Mouse (Mus musculus) testis, postnatal 10 days (tissue): ENCODE data around the gene Sept12.

Experiments used
- DNase-seq: peaks from one replicate; pipeline ENCODE4 v3.0.0; 2021; ENCODE audit warnings: low spot score

The Sept12 gene

DNA sequence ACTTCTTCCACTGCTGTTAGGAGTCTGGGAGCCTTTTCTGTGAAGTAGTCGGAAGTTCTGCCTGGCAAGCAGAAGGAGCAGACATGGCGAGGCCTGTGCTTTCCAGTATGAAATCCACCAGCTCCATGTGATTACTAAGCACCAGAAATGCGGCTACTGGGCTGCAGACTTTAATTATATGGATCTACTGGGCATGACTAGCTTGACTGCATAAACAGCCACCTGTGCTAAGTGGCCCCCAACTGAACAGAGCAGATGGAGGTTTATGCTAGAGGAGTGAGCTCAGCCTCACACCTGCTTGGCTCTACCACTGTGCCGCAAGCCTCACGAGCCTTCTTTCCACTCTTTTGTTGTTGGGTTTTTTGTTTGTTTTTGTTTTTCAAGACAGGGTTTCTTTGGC lies 23.1 kb downstream of the Sept12 start:
- DNase-seq: no peak

DNA sequence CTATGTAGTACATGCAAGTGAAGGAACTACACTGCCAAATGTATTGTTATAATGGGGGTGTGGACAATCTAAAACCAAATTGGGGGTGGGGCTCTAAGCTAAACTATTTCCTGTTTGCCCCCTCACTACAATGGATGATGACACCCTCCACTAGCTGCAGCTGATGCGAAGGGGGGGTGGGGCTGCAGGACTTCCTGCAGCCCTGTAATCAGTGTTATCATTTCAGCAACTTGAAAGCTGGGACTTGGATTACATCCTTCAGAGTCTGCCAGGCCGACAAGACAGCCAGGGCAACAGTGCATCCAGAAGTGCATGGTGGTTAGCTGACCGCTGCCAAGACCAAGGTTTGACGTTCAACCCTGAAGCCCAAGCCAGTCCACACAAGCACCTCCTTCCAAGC lies 26.0 kb downstream of the Sept12 start:
- no peak for DNase-seq

DNA sequence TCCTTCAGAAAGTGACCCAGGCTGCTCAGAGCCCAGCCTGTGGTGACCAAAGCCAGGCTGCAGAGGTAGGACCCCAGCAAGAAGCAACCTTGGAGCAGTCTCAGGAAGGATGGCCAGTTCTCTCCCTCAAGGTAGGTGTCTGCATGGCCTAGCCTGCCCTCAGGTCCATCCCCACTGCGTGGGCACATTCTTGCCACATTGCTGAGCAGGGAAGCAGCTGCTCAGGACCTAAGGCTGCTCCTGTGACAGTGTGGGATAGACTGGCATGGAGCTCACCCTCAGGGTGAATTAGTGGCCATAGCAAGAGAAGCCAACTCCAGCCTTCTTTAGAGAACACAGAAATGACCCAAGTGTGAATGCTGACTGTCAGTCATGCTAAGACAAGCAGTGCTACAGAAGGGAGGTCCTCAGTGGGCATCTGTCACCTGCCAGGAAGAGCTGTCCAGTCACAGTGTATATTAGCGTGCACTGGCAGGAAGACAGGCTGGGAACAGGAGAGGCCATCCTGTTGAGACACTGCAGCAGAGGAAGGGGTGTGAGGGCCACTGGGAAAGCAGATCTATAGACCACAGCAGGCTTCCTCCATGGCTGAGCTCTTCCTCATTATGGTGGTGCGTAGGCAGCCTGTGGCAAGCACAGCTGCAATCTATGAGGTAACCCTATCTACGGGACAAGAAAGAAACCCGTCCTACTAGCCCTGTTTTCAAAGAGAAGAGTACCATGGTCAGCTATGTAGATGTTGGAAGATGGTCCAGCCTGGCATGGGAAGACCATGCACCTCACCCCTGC lies 28.4 kb downstream of the Sept12 start:
- DNase-seq: no peak

DNA sequence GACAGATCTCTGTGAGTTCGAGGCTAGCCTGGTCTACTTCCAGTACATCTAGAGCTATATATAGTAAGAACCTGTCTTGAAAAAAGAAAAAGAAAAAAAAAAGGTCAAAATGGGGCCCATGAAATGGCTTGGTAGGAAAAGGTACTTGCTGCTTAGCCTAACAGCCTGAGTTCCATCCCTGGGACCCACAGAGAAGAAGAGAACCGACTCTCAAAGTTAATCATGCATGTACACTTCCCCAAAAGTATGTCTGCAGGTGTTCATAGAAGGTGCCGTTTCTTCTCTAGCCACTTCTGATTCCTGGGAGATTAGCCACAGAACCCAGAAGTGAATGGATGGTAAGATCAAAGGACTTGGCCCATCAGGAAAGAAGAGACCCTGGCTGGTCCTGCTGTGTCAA lies 29.2 kb downstream of the Sept12 start:
- DNase-seq: no peak

DNA sequence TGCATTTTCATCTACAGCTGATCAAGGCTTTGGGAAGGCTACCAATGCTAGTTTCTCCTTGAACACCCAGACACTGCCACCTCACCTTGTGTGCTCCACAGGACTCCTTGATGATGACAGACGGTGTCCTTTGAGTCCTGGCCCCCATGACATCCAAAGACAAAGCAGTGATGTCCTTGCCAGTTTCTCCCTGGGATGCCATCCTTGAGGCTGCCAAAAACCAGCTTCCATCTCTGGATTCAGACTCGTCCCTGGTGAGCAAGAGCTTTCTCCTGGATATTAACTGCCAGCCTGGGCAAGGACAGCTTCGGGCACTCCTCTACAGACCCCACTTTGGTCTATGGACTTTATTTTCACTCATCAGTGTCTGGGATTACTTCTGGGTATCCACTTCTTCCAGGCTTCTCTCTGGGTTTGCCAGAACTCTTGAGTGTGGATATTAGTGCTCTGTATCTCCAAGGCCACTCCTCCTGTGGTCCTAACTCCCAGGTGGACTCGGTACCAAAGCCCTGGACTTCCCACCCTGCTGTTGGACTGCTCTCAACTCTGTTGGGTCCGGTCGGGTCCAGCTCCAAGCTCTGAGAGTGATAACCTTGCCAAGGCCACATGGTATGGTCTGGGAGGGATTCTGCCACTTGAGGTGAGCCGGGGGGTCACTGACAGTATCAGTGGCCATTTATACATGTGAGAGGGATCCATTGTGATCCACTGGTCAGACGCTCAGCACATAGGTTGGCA lies 32.1 kb downstream of the Sept12 start:
- no peak for DNase-seq

DNA sequence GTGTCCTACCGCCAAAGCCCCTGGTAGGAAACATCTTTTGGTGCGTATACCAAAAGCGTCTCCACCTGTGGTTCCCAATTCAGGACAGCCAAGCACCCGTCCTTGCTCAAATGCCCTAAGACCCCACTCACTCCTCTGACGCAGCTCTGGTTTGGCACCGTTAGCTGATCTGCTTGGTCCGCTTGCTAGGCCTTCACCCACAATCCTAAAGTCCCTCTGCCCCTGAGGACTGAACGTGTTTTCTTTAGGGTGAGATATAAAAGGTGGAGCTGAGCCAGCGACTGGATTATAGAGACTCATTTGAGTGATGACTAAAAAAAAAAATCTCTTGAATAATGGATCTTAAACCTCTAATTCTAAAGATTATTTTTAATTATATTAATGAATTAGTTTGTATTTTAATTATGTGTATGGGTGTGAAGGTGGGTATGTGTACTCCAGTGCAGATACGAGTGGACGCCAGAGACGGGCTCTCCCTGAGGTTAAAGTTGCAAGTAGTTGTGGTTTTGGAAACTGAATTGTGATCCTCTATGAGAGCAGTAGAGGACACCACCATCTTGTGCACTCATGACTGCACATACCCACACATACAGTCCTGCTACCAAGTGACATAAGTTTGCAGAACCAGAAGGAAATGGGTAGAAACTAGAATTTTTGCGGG lies 32.8 kb downstream of the Sept12 start:
- no peak for DNase-seq

DNA sequence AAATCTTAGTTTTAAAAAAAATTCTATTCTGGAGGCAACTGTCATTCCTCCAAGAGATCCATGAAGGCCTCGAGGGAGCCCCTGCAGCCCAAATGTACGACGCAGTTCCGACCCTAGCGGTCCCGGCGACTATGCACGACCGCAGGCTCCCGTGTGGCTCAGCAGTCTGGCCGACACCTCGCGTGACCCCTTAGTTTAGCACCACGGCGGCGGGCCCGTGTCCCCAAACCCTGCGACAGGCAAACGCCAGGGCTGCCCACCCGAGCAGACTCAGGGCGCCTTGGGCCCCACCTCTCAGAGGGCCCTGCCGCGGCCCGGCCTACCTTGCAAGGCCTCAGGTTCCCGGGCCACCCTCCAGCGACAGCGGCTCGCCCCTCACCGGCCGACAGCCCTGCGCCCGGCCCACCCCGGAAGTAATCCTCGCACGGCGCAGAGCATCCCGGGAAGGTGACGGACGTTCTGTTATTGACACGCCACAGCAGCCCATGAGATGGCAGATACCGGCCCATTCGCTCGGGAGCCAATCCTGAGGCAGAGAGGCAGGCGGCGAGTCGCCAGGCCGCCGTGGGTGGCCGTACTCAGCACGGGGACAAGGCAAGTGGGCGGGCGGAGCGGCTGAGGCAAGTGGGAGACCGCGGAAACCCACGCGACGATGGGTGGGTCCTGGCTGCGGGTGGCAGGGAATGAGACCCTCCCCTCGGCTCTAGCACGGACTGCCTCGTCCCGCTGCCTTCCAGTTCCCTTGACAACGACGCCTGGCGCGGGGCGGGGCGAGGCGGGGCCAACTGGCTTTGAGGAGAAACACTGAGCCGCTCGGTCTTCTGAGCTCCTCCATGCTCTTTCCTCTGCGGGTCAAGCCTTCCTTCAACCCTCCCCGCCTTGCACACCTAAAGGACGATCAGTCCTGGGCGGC lies 33.6 kb downstream of the Sept12 start, which contains the start of gene Anks3:
Anks3 (minus strand) TSS at position 409 of the 913 bp plus-strand sequence.
- DNase-seq: peak; percentile 97

DNA sequence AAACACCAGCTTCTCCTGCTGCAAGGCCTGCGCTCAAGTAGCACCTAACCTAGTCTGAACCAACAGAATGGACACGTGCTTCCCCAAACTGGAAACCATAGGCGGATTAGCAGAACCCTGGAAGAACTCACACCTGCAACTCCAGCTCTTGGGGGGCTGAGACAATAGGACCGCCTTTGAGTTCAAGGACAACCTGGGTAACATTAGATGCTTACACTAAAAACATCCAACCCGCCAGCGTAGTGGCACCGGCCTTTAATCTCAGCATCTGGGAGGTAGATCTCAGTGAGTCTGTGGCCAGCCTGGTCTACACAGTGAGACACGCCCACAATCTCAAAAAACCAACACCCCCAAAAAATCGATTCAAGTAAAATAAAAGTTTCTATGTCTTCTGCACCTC lies 34.3 kb downstream of the Sept12 start:
- DNase-seq: no peak

DNA sequence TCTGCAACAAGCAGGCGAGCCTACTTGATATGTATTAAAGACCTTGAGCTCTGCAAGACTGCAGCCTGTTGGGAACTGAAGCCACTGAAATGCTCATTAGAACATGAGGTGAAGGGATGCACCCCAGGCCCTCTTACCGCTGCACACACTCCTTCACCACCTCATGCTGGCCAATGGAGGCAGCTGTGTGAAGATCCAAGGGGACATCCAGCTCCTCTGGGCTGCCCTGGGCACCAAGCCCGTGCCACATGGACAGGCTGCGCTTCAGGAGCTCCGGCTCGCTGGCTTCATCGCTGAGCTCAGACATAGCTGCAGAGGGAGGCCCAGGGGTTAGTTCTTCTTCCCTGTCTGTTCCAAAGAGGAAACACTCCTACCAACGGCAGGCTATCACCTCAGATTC lies 37.4 kb downstream of the Sept12 start:
- DNase-seq: no peak

DNA sequence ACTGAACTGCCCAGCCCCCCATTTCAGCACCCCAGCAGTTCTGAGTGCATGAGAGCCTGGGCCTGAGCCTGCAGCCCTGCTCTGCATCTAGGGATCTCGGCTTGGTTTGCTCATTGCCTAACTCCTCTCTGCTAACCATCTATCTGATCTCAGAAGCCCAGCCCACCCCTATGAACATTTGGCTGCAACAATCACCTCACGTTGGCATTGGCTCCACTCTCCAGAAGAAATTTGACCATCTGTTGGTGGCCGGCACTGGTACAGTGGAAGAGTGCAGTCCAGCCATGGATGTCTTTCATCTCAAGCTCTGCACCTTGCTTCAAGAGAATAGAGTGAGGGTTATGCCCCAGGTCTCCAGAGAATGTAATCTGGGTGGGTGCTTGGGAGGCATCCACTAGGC lies 40.2 kb downstream of the Sept12 start:
- DNase-seq: no peak

DNA sequence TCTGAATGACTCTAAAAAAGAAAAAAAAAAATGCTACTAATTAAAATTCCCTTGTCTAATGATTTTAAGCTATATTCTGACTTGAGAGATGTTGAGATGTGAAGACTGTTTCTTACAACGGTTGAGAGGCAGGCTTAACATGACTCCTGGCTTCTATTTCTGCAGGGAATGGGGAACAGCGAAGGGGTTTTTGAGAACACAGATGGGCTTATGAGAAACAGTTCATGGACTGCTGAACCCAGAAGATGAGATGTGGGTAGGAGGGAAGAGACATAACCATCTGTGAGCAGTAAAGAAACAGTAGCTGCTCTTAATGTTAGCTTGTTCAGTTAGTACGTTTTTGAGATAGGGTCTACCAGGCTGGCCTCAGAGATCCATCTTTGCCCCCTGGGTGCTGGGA lies 41.0 kb downstream of the Sept12 start:
- no peak for DNase-seq

DNA sequence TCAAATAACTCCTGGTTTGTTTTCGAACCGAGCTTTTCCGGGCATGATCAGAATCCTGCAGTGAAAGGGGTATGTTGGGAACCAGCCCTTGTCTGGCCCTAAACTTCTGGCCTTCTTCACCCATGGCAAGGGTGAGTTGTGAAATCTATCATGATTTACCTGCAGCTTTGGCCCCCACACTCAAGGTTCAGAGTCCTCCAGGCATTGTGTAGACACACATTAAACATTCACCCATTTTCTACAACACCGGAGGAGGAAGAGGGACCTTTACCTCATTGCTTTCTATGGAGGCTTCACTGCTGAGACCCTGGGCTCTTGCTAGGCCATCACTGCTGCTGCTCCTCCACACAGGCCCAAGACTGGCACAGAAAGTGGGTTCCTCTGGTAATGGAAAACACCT lies 50.3 kb downstream of the Sept12 start:
- no peak for DNase-seq

DNA sequence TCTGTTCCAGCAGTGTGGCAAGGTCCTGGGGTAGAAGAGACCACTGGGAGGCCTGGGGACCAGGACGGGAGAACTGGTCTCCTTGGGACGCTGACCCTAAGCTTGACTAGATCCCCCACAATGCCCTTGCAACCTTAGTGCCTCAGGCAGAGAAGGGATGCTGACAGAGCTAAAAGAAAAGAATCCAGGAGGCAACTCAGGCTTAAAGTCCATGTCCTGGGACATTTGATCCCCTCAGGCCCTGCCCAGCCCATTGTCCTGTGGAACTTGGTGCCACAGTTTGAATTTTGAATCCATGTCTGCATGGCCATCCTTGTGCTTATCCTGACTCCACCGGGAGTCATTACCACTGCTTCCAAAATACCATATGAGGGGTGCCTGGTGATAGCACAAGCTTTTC lies 51.5 kb downstream of the Sept12 start:
- no peak for DNase-seq

DNA sequence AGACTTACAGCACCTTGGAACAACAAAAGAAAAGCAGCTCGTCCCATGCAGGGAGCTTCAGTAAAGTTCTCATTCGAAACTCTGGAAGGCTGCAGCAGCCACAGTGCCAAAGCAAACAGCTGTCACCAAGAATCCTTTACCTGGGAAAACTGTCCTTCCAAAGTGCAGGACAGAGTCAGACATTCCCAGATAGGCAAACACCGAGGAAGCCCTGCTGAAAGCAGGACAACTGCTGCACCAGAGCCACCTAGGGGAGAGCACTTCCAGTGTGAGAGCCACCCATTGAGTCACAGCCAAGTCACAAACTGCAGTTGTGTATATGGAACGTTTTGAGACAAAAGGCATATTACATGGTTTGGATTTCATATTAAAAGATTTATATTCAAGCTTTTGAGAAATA lies 52.2 kb downstream of the Sept12 start:
- DNase-seq: no peak

DNA sequence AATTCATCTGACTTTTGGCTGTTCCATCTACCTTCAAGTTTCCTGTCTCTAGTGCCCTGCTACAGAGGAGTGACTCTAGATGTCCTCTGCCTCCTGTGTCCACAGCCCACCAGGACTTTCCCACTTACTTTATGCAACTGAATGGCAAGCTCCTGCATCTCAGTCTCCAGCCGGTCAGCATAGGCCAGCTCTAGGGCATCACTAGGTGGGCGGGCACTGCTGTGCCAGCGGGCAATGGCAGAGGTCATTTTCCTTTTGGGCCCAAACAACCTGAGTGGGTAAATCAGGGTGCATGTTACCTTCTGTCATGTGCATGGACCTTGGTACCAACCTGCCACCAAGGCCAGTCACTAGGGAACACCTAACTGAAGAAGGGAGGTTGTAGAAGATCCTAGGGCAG lies 54.2 kb downstream of the Sept12 start:
- no peak for DNase-seq

DNA sequence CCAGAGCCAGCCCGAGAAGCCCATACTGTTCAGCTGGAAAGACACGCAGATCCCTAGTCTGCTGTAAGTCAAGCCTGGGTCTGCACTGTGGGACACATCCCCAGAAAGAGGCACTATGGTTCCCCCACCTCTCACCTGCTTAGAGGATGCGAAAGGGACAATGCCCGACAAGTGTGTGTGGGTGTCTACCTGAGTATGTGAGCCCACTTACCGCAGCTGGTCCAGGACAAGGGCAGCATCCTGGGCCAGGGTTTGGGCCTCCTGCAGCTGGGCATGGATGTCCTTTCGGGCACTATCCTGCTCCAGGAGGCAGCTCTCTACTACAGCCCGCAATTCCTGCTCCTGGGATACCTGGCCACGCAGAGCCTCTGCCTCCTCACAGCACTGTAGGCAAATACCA lies 54.8 kb downstream of the Sept12 start:
- DNase-seq: no peak

DNA sequence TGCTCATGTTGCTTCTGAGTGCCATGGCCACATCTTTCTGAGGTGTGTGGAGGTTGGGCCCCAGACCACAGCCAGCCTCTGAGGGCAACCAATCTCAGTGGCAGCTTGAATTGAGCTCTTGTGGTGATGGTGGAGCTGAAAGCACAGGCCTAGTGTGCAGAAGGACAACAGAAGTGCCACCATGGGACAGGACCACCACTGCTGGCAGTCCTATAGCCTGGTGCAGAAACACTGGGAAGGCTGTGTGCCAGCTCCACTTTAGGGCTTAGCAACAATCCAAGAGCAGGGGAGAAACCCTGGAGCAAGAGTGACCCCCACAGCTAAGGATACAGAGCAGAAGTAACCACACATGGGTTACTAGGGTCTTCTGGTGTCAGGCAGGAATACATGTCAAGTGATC lies 56.6 kb downstream of the Sept12 start:
- no peak for DNase-seq

DNA sequence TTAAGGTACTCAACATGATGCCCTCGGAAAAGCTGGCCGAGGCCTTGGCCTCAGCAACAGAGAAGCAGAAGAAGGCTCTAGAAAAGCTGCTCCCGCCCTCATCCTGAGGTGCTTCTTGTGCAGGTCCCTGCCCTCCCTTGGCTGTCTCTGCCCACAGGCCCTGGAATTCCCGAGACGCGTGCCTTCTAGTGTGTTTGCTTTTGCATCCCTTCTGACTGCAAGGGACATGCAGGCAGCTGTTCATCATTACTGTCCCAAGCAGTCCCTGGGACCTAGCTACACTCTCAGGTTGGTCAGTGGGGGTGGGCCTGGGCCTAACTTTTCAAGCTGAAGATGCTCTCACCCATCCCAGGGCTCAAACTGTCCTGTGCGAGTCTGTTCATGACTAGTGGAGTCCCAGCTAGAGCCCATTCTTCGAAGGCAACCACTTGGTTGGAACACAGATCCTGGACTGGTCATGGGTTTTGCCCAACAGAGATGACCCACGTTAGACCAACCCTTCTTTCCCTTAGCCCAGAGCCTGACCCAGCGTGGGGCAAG lies 57.3 kb downstream of the Sept12 start:
- DNase-seq: no peak

DNA sequence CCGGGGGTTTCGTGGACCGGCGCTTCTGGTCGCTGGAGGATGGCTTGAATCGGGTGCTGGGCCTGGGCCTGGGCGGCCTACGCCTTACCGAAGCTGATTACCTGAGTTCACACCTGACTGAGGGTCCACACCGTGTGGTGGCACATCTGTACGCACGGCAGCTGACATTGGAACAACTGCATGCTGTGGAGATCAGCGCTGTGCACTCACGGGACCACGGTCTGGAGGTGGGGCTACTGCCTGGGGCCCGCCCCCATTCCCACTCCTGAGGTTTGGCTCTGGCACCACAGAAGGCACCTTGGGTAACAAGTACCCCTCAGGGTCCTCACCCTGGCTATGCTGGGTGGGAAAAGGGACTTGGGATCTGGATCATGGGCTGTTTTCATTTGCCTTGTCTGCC lies 58.2 kb downstream of the Sept12 start:
- peak; percentile 67 for DNase-seq

DNA sequence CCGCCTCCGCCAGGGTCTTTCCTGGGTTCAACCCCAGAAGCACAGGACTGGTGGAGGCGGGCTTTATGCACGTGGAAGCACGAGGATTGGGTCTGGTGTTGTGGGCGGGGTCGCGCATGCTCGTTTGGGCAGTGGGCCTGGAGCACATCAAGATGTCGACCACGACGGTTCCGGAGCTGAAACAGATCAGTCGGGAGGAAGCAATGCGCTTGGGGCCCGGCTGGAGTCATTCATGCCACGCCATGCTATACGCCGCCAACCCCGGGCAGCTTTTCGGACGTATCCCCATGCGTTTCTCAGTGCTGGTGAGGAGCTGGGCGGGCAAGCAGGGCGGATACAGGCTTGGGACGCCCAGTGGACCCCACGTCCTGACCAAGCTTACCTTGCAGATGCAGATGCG lies 58.7 kb downstream of the Sept12 start:
- peak; percentile 98 for DNase-seq

DNA sequence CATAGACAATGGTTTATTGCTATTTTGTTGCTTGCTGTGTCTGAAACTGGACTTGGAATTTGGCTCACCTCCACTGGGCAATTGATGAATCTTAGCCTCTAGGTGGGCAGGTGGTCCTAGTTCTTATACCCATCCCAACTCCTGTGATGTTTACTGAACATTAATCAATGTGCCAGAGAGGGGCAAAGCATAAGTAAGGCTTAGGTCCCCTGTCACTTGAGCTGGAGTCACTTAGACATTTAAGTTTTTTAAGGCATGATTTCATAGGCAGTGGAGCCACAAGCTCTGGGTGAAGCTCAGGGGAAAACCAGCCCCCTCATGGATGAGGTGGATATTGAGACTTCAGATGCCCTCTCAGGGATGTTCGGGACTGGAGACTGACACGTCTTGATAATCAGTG lies 59.2 kb downstream of the Sept12 start, which contains the start of gene Nudt16l1:
Nudt16l1 (plus strand) TSS at position 301 of the 400 bp plus-strand sequence.
- no peak for DNase-seq
